Comparison of ENCODE assay signal across 15 mouse cellular contexts in the genomic region with DNA sequence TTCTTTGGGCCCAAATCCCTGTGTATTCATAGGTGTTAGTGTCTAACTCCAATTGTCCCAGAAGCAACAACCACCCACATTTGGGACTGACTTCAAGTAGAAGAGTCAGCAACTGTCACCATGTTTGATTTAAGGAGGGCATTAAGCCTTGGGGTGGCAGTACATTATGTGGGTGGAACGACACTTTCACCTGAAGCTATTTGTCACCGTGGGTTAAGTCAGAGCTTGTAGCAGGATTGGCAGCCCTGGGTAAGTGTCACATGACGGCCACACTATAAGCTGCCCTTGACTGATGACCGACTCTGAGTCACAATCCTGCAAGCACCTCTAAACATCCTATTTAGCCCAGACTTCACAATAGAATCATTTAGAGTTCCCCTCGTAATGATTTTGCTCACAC.
"Had no signal": no experiment of that assay in that cellular context is flagged by ENCODE, and none has a peak within 500 bp of the region (broad histone marks: within the 10 kb centered on the region; RNA-seq: fewer than 3 reads in every experiment).

No protein-coding gene starts in this region.

- H3K27ac ChIP-seq: limb, embryonic 15.5 days; liver, embryonic 12.5 days; macrophage; neural tube, embryonic 15.5 days had no signal

- H3K9me3 ChIP-seq: limb, embryonic 15.5 days; liver, embryonic 12.5 days; megakaryocyte, embryonic 14.5 days; neural tube, embryonic 15.5 days had no signal

- H3K4me1 ChIP-seq: liver, embryonic 12.5 days had no signal

- H3K27me3 ChIP-seq: liver, embryonic 12.5 days had no signal

- H3K36me3 ChIP-seq: limb, embryonic 15.5 days; liver, embryonic 12.5 days; neural tube, embryonic 15.5 days had no signal

- H3K4me3 ChIP-seq: limb, embryonic 15.5 days; liver, embryonic 12.5 days; megakaryocyte, embryonic 14.5 days; neural tube, embryonic 15.5 days had no signal

- H3K9ac ChIP-seq: limb, embryonic 15.5 days; liver, embryonic 12.5 days; lung, embryonic 14.5 days; neural tube, embryonic 15.5 days had no signal

- H3K4me2 ChIP-seq: limb, embryonic 15.5 days; liver, embryonic 12.5 days; lung, embryonic 14.5 days; midbrain, embryonic 11.5 days; neural tube, embryonic 15.5 days had no signal

- ATAC-seq: liver, embryonic 12.5 days; midbrain, embryonic 16.5 days had no signal

- DNase-seq: kidney, adult 9 months; kidney, postnatal 10 days; kidney, postnatal 4 days; lung, embryonic 14.5 days; lung, postnatal 10 days; right cerebral cortex, adult 18-20 months; right cerebral cortex, postnatal 25 days; thymus, postnatal 4 days had no signal
